8 mouse cellular contexts compared by ENCODE assay signal in genomic region chr11:7213161-7213500, GRCm38 (mm10). TPM values are rescaled to one million over a fixed set of nuclear protein-coding genes. Genes with fewer than 3 reads are reported as not detected.
DNase-seq lines count a peak whose midpoint lies in the region; ATAC-seq and TF ChIP-seq lines count a peak whose summit lies in the region.

No protein-coding gene starts in this region.

- 1% methylated on average over 19 of the region's 19 CpGs for WGBS in heart, adult 2 months
- 2% methylated on average over 19 of the region's 19 CpGs for WGBS in limb, embryonic 15.5 days
- 2% methylated on average over 19 of the region's 19 CpGs for WGBS in stomach, embryonic 16.5 days

- H3K27ac ChIP-seq in heart, adult 2 months: peak overlapping the region; percentile 58
- H3K27ac ChIP-seq in limb, embryonic 15.5 days: peak overlapping the region; percentile 84
- H3K27ac ChIP-seq in stomach, embryonic 16.5 days (ENCODE audit: low read length): no peak overlapping the region

- H3K9me3 ChIP-seq in limb, embryonic 15.5 days: no peaks in the 10 kb centered on the region
- no peaks in the 10 kb centered on the region for H3K9me3 ChIP-seq in stomach, embryonic 16.5 days (replicated peaks; ENCODE audit: control insufficient read depth, low read length)

- no peak for TF ChIP-seq POLR2A in heart, adult 2 months (IDR thresholded peaks at IDR 0.05; ENCODE audit: insufficient read depth, low read depth, low read length)

- ATAC-seq in limb, embryonic 15.5 days (ENCODE audit: insufficient number of reproducible peaks, low FRiP score, low TSS enrichment, low read depth): no peak
- no peak for ATAC-seq in stomach, embryonic 16.5 days (ENCODE audit: insufficient read depth, low FRiP score)

- H3K9ac ChIP-seq in heart, adult 2 months (ENCODE audit: low read depth, low read length): peak overlapping the region; percentile 78
- peak overlapping the region; percentile 46 for H3K9ac ChIP-seq in limb, embryonic 15.5 days
- H3K9ac ChIP-seq in stomach, embryonic 16.5 days (ENCODE audit: low read length): peak overlapping the region; percentile 73

- no peak for DNase-seq in heart, adult 2 months
- no peak for DNase-seq in heart, postnatal 14 days
- DNase-seq in retina, embryonic 14.5 days (ENCODE audit: low spot score): peak; percentile 11
- no peak for DNase-seq in retina, postnatal 1 day
- DNase-seq in layer of hippocampus, postnatal 25 days (ENCODE audit: extremely low spot score in 1 of 2, low spot score in 1 of 2): no peak
- no peak for DNase-seq in gastrocnemius, adult 8-10 months (ENCODE audit: low spot score in 2 of 2)

- peak overlapping the region; percentile 94 for H3K4me2 ChIP-seq in limb, embryonic 15.5 days
- H3K4me2 ChIP-seq in stomach, embryonic 16.5 days (ENCODE audit: low read depth, low read length): peak overlapping the region; percentile 94

- no peaks in the 10 kb centered on the region for H3K36me3 ChIP-seq in heart, adult 2 months (ENCODE audit: control insufficient read depth, insufficient read depth, low read length)
- peaks cover 12% of the 10 kb centered on the region for H3K36me3 ChIP-seq in limb, embryonic 15.5 days
- H3K36me3 ChIP-seq in stomach, embryonic 16.5 days (ENCODE audit: control insufficient read depth, insufficient read depth, low read length): no peaks in the 10 kb centered on the region

- H3K27me3 ChIP-seq in heart, adult 2 months (ENCODE audit: control insufficient read depth, insufficient read depth, low read length): 0 out of 2 replicates have a peak, but pooled peaks cover 1% of the 10 kb centered on the region
- peaks cover 35% of the 10 kb centered on the region for H3K27me3 ChIP-seq in limb, embryonic 15.5 days
- H3K27me3 ChIP-seq in stomach, embryonic 16.5 days (ENCODE audit: control insufficient read depth, insufficient read depth, low read length): peaks cover 18% of the 10 kb centered on the region

- no peak for TF ChIP-seq CTCF in heart, adult 2 months (IDR thresholded peaks at IDR 0.05)

- no peaks in the 10 kb centered on the region for H3K79me2 ChIP-seq in heart, adult 2 months (replicated peaks; ENCODE audit: control insufficient read depth, insufficient read depth, low read length)

- peak overlapping the region; percentile 55 for H3K4me3 ChIP-seq in heart, adult 2 months
- peak overlapping the region; percentile 67 for H3K4me3 ChIP-seq in limb, embryonic 15.5 days
- H3K4me3 ChIP-seq in stomach, embryonic 16.5 days (replicated peaks; ENCODE audit: low read length): peak overlapping the region; percentile 65

- no peaks in the 10 kb centered on the region for H3K4me1 ChIP-seq in heart, adult 2 months (ENCODE audit: control insufficient read depth, insufficient read depth, low read length)
- peaks cover 42% of the 10 kb centered on the region for H3K4me1 ChIP-seq in limb, embryonic 15.5 days
- H3K4me1 ChIP-seq in stomach, embryonic 16.5 days (ENCODE audit: control insufficient read depth, insufficient read depth, low read length): peaks cover 16% of the 10 kb centered on the region; the same call in 1 of the 2 replicates

- intact Hi-C loops in heart, adult 2 months (cut with DNase I): loop anchor here (10.0 kb wide), 2 partner anchors 622 to 922 kb away; no protein-coding TSS in a partner anchor
- intact Hi-C loops in heart, postnatal 14 days (cut with DNase I): loop anchor here (5.0 to 10.0 kb wide), 5 partner anchors 122 to 922 kb away; no protein-coding TSS in a partner anchor

- no peak for TF ChIP-seq EP300 in heart, adult 2 months (IDR thresholded peaks at IDR 0.05; ENCODE audit: insufficient read depth, low read depth, low read length)

RNA-seq across cellular contexts. Expression of gene Igfbp3, which starts 0.6 kb away (rescaled TPM):
- total RNA-seq in heart, adult 2 months (2021): 10 to 100 TPM; 32.2 to 40.4 TPM
- polyA plus RNA-seq in heart, adult 2 months (2012; rRNA removed): 20.8 and 31.0 TPM in 2 replicates
- total RNA-seq in heart, postnatal 14 days (2021): 10 to 100 TPM; 34.1 to 43.8 TPM
- 137 and 148 TPM in 2 replicates for polyA plus RNA-seq in limb, embryonic 15.5 days (2015; fragmentation: Nextera tagmentation; extraction: Ambion mirVana)
- polyA plus RNA-seq in stomach, embryonic 16.5 days (2015; fragmentation: Nextera tagmentation; extraction: Ambion mirVana): 41.4 and 50.8 TPM in 2 replicates
- total RNA-seq in layer of hippocampus, postnatal 25 days (2021): 10 to 100 TPM; 12.5 to 19.5 TPM
- 1 to 10 TPM; 4.0 to 9.3 (median 6.5) TPM for total RNA-seq in gastrocnemius, adult 8-10 months (2022)

RNA-seq across cellular contexts. Expression of gene Igfbp1, which starts 15.5 kb away (rescaled TPM):
- total RNA-seq in heart, adult 2 months (2021): not detected
- not detected in 2 replicates for polyA plus RNA-seq in heart, adult 2 months (2012; rRNA removed)
- not detected for total RNA-seq in heart, postnatal 14 days (2021)
- polyA plus RNA-seq in limb, embryonic 15.5 days (2015; fragmentation: Nextera tagmentation; extraction: Ambion mirVana): 0.71 and 0.81 TPM in 2 replicates
- polyA plus RNA-seq in stomach, embryonic 16.5 days (2015; fragmentation: Nextera tagmentation; extraction: Ambion mirVana): 5.8 and 8.5 TPM in 2 replicates
- total RNA-seq in layer of hippocampus, postnatal 25 days (2021): not detected
- total RNA-seq in gastrocnemius, adult 8-10 months (2022): not detected

RNA-seq across cellular contexts. Expression of gene Gm11985, which starts 24.8 kb away (rescaled TPM):
- total RNA-seq in heart, adult 2 months (2021): not detected
- polyA plus RNA-seq in heart, adult 2 months (2012; rRNA removed): not detected in 2 replicates
- total RNA-seq in heart, postnatal 14 days (2021): not detected
- polyA plus RNA-seq in limb, embryonic 15.5 days (2015; fragmentation: Nextera tagmentation; extraction: Ambion mirVana): not detected in 2 replicates
- not detected in 2 replicates for polyA plus RNA-seq in stomach, embryonic 16.5 days (2015; fragmentation: Nextera tagmentation; extraction: Ambion mirVana)
- not detected for total RNA-seq in layer of hippocampus, postnatal 25 days (2021)
- not detected for total RNA-seq in gastrocnemius, adult 8-10 months (2022)
